Mouse (Mus musculus): ENCODE results near the gene Daam1. TPM values are rescaled to one million over a fixed set of nuclear protein-coding genes. Genes with fewer than 3 reads are reported as not detected.

Gene Daam1
- polyA plus RNA-seq, 1 experiment, result 37.2 TPM

DNA sequence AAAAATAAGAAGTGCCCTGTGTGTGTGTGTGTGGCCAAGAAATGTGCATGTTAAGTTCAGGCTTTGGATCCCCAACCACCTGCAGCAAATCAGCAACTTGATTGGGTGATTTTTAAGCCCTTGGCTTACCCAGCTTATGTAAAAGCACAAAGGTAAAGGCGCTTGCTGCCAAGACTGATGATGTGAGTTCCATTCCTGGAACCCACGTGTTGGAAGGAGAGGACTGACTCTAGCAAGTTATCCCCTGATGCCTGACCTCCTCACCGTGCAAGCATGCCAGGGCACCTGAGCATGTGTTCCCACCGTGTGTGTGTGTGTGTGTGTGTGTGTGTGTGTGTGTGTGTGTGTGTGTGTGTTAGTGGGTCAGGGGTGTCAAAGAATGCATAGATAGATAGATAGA, 166.5 kb downstream of the Daam1 start:
- no peak for TF ChIP-seq GATA1 (IDR thresholded peaks at IDR 0.05; ENCODE audit: low read length)

DNA sequence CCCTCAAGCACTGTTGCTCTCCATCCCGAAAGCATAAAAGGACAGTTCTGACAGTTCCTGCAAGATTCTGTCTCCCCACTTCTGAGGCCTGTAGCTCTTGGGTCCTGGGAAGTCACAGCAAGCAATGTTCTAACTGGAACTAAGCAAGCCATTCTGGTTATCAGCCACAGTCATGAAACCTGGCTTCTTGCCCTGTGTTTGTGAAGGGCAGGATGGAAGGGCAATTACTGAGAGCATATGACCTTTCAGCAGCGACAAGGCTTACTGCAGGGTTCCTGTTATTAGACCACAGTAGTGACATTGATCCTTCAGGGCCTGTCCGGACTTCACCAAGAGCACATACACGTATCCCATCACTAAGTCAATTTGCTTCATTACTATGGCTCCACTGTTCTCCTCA, 167.8 kb downstream of the Daam1 start:
- no peak for TF ChIP-seq GATA1 (IDR thresholded peaks at IDR 0.05; ENCODE audit: low read length)

DNA sequence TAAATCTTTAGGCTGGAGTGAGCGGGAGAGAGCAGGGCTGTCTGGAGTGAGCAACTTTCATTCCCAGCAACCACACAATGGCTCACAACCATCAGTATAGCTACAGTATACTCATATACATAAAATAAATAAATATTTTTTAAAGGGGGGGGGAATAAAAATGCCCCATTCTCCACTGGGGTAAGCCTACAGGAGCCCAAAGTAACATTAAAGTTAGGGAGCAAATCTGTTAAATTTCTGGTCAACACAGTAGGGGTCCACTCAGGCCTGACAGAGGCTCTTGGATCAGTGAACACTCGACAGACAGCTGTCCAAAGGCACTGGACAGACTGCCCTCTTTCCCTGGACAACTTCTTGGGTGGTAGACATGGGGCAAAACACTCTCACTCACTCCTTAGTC, 168.8 kb downstream of the Daam1 start:
- no peak for TF ChIP-seq GATA1 (IDR thresholded peaks at IDR 0.05; ENCODE audit: low read length)

DNA sequence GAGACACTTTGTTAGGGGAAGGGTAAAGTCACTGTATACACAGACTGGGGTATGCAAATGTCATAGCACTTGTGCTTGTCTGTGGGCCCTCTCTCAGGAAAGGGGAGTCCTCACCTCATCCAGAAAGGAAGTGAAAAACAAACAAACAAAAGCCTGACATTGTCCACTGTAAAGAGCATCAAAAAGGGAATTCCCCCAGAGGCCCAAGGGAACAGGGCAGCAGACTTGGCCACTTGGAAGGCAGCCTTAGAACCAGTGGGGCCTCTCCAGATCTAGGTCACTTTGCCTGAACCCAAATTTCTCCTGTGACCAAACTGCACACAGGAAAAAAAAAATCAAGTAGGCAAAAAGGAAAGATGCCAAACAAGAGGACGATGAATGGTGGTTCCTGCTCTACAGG, 170.9 kb downstream of the Daam1 start:
- no peak for TF ChIP-seq GATA1 (IDR thresholded peaks at IDR 0.05; ENCODE audit: low read length)

DNA sequence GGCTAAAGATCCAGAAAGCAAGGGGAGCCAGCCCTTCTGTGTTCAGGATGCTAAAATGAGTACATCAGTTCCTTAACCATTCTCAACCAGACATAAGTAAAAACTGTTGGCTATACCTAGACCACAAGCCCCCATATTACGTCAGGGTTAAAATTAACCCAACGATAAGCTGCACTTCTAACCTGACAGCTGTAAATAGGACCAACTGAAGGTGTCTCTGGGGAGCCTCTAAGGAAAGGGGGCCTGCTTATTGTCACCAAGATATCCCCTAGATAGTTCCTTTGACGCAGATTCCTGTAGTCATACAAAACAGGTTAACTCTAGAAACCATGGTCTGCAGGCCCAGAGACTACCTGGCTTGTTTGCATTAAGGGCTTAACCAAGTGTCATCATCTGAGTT, 174.4 kb downstream of the Daam1 start:
- TF ChIP-seq GATA1 (IDR thresholded peaks at IDR 0.05; ENCODE audit: low read length), result no peak

DNA sequence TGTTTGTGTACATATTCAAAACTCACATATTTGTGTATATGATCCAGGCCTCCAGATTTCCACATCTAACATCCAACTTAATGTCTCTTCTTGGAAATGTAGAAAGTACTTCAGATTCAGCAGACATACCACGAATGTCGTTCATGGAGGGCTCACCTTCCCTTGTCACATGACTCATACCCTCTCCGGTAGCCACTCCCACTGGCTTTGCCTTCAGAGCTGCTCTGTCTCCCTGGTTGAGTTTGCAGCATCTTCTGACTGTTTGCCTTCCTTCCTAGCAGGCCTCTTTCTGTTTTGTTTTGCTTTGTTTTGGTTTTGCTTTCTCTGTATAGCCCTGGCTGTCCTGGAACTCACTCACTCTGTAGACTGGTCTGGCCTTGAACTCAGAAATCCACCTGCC, 176.8 kb downstream of the Daam1 start:
- no peak for TF ChIP-seq GATA1 (IDR thresholded peaks at IDR 0.05; ENCODE audit: low read length)

DNA sequence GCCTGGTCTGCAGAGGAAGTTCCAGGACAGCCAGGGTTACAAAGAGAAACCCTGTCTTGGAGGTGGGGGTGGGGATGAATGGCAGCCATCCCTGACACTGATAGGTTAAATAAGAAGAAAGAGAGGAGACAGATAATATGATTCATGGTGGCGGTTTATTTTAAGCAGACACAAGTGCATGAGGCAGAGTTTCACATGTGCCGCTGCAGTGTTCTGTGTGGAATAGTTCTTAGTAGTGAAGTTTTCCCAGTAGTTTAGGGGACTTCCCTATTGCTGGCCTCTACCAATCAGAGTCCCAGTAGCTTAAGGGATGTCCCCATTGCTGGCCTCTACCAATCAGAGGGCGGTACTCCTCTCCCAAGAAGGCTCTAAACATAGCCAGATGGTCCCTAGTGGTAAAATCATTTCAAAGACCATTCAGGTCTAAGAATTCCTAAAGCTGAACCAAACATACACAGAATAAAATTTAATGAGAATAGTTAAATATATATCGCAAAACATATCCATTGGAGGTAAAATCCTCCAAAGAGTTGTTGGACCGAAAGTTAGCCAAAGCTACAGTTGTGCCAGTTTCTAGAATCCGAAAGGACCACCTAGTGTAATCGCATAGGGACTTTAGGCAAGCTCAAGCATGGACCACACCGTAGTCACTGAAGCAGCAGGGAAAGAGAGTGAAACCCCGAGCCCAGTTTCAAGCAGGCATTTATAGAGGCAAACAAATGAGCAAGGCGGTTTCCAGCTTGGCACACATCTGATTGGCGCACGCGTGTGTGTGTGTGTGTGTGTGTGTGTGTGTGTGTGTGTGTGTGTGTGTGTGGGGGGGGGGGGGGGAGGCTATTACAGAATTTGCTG, 178.4 kb downstream of the Daam1 start:
- no peak for TF ChIP-seq GATA1 (IDR thresholded peaks at IDR 0.05; ENCODE audit: low read length)

DNA sequence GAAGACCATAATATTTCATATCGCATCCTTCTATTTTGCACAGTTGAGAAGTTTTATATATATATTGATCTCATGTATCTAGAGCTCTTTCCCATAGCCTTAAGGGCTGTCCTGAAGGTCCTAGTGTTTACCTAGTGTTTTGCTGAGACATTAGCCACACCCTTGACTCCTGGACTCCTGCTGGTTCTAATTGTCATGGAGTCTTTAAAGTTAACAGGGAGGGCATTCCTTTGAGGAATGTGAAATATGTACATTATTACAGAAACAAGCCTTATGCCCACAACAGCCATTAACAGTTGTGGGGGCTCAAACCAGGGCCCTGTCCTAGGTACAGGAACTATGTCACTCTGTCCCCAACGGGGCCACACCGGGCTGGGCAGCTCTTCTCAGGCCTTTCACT, 180.5 kb downstream of the Daam1 start:
- TF ChIP-seq GATA1 (IDR thresholded peaks at IDR 0.05; ENCODE audit: low read length), result no peak

DNA sequence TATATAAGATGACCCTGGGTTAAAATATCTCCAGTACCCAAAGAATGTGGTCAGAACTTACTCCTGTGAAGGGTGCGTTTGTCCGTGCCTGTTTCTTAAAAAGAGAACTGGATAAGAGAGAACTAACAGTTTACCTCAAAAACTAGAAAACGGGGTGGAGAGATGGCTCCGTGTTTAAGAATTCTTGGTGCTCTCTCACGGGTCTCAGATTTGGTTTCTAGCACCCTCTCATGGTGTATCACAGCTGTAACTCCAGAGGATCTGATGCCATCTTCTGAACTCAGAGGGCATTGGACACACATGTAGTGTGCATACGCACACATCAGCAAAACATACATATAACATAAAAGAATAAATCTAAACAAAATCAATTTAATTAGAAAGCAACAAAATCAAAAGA, 181.2 kb downstream of the Daam1 start:
- TF ChIP-seq GATA1 (IDR thresholded peaks at IDR 0.05; ENCODE audit: low read length), result no peak

DNA sequence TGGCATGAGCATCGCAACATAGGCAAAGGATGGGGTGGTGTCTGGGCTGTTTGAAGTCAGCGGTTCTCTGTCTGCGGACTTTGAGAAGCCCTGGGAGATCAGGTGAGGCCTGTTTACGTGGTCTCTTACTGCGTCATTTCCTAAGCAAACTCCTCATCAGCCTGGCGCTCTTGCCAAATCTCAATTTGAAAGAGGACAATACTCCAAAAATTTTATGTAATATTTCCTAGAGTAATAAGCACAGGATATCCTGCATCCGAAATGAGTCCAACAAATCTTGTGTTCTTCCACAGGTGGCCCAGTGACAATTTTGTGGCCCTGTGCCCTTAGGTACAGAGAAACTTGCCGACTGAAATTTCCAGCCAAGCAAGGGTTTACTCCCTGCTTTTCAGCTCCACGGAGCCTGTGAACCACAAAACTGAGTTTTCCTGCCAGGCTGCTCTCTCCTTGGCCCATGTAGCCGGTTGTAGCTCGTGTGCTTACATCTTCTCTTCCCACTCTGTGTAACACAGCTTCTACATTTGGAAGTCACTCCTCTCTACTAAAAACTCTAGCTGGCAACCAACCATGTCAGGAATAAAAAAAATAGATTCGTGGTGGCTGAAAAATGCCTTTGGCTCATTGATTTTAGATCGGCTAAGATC, 183.0 kb downstream of the Daam1 start:
- TF ChIP-seq GATA1 (IDR thresholded peaks at IDR 0.05; ENCODE audit: low read length), result no peak

DNA sequence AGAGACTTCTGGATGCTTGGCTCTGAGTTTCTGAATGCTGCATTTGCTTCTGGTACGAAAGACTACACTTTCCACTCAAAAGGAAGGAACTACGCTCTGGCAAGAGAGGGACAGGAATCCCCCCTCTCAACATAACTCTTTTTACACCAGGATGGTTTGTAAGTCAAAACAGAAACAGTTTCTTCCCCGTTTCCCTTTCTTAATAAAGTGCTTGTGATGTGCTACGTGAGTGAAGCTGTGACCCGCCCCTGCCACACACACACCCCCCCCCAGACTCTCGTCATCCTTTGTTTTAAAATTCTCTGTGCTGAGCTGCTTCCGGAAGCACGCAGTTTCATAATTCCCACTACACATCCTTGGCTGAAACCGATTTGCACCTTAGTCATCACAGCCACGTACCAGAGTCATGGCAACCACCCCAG, 183.5 kb downstream of the Daam1 start:
- TF ChIP-seq GATA1 (IDR thresholded peaks at IDR 0.05; ENCODE audit: low read length), result no peak

DNA sequence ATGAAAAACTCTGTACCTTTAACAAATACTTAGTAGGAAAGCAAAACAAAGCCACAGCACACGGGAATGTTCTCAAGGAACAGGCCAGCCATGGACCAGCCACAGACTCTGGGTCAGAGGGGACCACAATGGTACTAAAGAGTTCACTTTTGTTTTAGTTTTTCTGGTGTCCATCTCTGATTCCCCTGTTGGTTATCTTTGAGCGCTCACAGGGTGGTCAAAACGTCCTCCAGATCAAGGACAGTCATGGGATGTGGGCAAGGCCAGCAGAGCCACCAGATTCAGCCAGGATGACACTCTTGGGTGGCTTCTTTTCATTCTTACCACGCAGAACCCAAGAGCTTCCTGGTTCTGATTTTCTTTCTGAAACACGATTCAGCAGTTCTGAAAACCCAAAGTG, 184.4 kb downstream of the Daam1 start:
- TF ChIP-seq GATA1 (IDR thresholded peaks at IDR 0.05; ENCODE audit: low read length), result no peak

DNA sequence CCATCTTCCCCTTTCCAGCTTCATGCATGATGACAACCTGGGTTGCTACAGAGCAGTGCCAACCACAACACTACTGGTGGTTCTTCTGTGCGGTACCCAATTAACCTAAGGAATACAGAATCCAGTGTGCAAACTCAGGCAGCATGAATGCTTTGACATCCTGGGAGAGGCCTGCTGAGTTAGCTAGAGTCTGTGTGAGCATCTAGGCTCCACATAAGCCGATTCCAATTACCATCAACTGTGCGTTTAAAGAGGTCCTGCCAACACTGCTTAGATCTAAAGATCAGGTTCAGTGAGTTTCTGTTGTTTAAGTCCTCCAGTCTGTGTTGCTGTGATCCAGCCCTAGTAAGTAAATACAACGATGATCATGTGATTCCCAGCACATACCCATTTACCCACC, 189.4 kb downstream of the Daam1 start:
- no peak for TF ChIP-seq GATA1 (IDR thresholded peaks at IDR 0.05; ENCODE audit: low read length)

DNA sequence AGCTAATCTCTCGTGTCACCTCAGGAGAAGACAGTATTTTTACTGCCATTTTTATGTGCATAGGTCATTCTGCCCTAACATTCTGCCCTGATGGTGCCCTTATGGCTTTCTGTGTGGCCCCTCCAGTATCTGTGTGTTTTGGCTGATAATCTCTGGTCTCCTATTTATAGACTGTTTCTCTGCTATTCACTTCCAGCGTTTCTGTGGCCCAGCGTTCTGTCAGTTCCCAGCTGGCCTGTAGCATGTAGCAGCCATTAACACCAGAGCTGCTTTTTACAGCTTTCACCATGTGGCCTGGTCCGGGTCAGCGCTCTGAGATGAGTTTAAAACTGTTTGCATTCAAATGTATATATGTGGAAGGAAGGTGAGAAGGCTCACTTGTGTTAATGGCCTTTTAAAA, 190.7 kb downstream of the Daam1 start:
- no peak for TF ChIP-seq GATA1 (IDR thresholded peaks at IDR 0.05; ENCODE audit: low read length)

DNA sequence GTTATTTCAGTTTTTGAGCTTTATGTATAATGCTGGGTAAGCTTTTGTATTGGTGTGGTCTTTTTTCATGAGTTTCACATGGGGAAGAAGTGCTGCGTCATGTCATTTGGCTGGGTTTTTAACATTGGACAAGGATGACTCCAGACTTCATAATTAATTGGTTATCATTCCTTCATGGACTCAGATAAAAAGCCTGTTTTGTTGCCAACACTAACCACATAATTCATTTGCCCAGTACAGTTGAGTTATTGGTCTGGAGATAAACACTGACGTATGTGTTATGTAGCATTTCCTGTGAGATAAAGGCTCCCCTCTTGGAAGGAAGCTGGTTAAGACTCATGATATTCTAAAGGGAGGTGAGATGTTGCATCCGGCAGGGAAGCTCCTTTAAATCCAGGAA, 191.9 kb downstream of the Daam1 start:
- TF ChIP-seq GATA1 (IDR thresholded peaks at IDR 0.05; ENCODE audit: low read length), result no peak

DNA sequence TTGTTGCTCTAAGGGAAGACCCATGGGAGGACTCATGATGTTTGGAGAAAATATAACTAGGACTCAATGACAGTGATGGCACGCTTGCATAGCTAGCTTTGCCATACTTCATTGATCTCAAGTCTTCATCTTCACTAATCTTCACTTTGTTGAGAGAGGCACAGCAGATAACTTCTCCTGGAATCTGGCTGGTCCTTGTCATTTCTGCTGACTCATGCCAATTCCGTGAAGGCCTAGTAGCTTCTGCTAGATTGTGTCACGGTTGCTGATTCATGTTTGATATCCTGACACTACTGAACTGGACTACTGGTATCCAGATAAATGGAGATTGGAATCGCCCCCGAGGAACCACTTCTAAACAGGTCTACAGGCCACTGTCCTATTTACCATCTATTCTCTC, 192.7 kb downstream of the Daam1 start:
- no peak for TF ChIP-seq GATA1 (IDR thresholded peaks at IDR 0.05; ENCODE audit: low read length)

DNA sequence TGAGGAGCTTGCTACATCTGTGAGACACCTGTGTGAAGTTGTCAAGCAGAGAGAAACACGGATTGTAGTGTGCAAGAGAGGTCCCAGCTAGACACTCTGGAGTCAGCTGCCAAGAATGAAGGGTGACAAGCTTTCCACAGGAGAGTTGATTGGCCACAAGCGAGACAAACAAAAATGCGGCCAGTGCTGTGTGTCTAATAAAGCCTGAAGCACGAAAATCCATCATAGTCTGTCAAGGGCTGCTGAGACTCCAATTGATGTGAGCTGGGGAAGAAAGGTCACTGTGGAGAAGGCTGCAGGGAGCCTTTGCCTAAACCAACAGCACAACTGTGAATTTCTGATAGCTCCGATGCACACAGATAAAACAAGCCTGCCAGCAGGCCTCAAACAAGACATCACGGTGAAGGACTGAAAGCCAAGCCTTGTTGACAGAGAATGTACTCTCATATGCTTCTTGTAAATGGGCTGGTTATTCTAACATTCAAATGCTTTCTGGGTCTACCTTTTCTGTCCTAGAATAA, 194.5 kb downstream of the Daam1 start:
- no peak for TF ChIP-seq GATA1 (IDR thresholded peaks at IDR 0.05; ENCODE audit: low read length)

Data from G1E-ER4 (cell line).